Mouse (Mus musculus): ENCODE measurements around the gene Ehd1. TPM values are rescaled to one million over a fixed set of nuclear protein-coding genes. Genes with fewer than 3 reads are reported as not detected.
"Not testable (repeated sequence)": the region's sequence is repeated elsewhere in the genome, so short reads cannot be mapped to it uniquely, and the experiment has no call there.

Ehd1 gene
- polyA plus RNA-seq, 1 experiment, result 86.5 TPM

DNA sequence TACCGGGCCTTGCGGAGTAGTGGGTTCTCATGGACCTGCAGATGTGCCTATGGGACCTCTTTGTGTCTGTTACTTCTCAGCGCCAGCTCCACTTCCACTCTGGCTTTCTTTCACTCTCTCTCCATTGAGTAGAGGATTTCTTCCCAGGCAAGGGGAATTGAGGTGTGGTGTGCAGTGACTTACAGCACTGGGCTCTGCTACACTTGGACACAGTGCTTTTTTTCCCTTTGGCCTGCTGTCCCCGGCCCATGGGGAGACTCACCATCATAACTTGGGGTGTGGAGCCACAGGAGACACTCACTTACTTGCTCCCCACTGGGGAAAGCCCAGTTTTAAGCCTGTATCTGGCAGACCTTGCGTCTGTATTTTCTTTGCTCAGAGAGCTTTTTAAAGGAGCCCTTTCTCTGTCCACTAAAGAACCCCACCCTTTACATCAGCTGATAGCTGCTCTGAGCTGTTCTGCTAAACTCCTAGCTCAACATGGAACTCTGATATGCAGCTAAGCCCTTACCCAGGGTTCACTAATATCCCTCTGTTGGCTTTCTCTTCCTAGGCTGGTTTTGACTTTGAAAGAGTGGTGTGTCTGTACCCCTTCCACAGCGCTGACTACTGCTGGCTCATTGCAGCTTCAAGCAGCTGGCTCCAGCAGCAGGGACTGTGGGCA, 3.1 kb downstream of the Ehd1 start:
- DNase-seq (ENCODE audit: low spot score), result no peak

DNA sequence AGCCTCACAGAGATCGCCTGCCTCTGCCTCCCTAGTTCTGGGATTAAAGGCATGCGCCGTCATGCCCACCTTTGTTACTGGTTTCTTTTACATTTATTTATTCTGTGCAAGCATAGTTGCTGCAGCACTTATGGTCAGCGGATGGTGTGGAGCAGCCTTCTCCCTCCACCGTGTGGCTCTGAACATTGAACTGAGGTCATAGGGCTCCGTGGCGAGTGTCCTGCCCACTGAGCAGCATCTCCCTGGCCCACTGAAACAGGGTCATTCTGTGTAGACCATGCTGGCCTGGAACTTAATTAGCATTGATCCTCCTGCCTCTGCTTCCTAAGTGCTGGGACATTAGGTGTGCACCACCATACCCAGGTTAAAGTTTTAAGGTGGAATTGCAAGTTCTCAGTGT, 4.0 kb downstream of the Ehd1 start:
- DNase-seq (ENCODE audit: low spot score), result no peak

DNA sequence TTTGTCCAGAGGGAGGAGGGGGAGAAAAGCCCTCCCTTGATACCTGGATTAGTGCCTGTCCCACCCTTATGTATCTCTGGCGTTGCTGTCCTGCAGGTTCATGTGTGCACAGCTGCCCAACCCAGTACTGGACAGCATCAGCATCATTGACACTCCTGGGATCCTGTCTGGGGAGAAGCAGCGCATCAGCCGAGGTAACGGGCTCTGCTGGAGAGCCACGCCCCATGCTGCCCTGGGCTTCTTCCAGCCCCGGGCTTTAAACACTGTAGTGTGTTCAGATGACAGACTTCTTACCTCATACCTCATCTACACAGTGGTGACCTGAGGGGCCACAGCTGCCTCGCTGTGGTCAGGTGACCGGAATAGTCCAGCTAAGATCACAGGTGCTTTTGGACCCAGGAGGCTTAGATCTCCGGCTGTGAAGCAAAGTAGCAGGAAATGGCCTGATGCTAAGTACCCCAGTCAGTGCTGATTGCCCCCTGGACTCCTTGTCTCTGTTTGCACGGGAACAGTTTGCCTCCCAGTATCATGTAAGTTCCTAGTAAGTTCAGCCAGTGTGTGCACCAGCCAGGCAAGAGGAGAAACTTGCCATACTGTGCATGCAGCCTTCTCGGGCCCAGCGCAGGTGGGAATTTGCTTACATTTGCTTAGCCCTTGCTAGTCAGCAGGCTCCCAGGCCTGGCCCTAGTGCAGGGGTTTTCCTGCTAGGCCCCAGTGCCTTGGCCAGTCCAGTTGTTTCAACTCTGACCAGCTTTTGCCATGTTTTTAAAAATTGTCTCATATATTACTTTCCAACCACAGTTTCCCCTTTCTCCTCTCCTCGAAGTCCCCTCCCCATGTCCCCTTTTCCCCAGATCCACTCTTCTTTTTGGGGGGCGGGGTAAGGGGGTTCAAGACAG, 4.8 kb downstream of the Ehd1 start:
- DNase-seq (ENCODE audit: low spot score), result no peak

DNA sequence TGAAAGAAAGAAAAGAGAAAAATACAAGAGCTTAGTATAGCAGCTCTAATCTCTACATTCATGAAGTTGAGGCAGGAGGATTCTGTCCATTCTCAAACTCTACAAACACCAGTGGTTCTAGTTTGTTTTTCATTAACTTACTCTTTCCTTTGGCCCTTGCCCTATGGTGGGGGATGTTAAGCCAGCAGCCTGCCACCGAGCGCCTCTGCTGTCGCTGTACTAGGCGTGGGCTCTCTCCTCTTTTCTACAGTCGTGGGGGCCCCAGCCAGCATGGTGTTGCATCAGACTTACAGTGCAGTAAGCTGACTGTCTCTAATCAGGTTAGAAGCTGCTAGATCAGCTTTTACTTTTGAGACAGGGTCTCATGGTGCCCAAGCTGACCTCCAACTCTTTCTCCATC, 6.5 kb downstream of the Ehd1 start:
- no peak for DNase-seq (ENCODE audit: low spot score)

DNA sequence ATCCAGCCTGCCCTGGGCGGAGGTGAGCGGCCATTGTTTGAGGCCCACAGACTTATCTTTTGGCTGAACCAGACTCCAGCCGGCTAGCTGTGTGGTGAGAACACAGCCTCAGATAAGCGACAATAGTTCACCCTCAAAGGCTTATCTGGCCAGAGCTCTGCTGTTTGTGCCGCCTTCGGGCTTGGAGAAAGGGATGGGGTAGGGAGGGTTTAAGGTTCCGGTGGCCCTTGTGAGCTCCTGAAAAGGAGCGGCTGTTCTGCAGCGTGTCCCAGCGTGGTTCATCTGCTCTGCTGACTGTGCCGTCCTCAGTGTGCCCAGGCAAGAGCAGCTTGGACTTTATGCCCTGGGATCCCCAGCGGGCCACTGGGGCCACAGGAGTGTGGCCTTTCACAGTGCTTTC, 8.0 kb downstream of the Ehd1 start:
- DNase-seq (ENCODE audit: low spot score), result no peak

DNA sequence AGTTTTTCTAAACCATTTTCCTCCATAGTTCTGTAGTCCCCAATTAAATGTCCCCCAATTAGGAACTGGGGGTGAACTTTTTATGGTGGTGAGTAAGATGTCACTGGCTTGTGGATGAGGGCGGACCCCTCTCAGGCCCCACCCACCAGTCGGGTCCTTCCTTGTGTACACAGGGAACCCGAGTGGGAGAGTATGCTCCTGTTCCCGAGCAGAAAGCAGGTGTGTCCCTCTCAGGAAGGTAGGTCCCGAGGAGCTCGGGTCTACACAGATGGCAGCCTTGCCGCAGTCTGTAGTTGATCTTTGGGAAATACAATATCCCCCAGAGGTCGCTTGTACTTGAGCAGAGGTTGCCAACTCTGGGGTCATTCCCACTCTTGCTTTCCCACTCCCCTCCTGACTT, 8.7 kb downstream of the Ehd1 start:
- no peak for DNase-seq (ENCODE audit: low spot score)

DNA sequence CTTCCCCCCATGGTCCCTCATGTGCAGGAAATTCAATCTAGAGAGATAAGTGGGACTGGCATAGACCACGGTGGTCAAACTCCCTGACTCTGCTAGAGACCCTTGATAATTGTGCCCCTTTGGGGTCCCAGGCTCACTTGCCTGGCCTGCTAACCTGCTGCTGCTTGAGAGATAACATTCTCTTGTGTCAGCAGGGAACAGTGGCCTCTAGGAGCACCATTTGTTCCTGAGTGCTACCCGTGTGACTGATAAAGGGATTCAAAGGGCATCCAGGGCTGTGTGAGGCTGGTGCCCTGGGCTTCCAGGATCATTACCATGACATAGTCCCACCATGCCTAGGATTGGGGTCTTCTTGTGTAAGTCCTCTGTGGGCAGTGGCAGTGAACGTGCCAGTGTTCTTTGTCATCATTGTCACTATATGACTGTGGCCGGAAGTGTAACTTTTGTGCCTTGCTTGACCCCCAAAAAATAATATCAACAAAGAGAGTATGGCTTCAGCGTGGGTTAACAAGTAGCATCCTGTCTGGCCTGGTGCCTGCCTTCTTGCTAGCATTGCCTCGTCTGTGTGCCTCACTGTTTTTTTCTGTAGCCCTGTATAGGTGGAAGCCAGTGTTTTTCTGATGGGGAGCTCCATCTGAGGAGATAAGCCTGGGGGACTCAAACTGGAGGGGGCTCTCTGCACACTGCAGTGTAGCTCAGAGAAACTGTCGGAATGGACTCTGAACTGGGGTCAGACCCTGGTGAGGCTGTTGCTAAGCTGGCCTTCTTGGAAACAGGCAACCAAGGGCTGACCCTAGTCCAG, 9.3 kb downstream of the Ehd1 start:
- no peak for DNase-seq (ENCODE audit: low spot score)

DNA sequence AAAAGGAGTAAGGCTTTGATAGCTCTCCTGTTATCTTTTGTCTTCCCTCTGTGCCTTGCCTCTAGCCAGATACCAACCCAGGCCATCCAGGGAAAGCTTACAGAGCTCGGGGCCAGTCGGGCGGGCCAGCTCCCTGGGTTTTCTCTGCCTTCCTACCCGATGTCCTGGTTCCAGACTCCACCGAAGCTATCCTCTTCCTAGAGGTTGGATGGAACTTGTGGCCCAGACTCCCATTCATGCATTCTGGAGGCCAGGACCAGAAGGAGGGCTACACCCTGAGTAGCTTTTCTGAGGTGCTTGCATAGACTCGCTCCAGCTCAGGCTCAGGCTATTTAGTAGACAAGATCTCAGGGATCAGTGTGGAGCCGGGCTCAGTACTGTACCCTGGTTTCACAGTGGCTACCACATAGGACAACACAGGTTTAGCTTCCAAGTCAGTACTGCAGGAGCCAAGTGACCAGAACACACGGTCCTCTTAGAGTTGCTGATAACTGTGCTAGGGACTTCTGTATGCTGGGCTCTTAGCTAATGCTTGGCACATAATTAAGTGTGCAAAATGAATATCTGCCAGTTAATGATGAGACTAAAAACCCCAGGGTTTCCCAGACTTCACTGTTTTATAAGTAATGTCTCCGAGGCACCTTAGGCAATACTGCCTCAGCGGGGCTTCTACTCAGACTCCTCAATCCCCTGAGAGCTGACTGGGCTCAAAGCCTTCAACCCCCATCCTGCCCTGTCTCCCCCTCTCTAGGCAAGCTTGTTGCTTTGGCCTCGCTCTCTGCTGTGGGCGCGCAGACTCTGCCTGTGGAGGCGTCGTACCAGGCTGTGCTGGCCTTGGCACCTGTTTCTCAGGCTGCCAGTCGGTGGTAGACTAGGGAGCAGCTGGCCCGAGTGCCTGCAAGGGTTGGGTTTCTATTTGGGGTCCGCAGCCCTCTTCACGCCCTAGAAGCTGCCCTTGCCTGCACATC, 10.2 kb downstream of the Ehd1 start:
- DNase-seq (ENCODE audit: low spot score), result no peak

DNA sequence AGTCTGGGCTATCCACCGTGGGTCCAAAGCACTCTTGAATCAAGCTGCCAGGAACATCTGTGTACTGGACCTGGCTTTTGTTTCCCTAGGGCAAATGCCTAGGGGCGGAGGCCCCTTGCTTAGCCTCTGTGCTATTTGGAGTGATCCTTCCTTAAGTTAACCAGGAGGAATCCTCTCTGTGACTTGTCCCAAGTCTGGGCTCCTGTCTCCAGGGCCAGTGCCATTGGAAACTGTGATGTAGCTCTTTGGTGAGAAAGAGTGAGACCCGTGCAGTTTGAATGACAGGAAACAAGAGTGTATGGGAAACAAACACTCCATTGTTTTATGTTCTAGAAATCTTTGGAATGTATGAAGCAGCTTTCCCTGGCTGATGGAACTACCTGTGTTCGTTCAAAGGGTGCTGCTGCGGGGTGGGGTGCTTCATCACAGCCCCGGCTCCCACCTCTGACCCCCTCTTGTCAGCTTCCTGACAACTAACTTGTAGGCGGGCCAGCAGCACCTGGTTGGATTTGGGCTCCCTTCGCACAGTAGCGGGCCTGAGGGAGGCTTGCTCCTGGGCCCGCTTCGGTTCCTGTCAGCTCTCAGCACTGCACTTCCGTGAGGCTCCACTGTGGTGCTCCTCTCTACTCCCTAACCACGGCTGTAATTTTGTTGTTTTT, 11.8 kb downstream of the Ehd1 start:
- no peak for DNase-seq (ENCODE audit: low spot score)

DNA sequence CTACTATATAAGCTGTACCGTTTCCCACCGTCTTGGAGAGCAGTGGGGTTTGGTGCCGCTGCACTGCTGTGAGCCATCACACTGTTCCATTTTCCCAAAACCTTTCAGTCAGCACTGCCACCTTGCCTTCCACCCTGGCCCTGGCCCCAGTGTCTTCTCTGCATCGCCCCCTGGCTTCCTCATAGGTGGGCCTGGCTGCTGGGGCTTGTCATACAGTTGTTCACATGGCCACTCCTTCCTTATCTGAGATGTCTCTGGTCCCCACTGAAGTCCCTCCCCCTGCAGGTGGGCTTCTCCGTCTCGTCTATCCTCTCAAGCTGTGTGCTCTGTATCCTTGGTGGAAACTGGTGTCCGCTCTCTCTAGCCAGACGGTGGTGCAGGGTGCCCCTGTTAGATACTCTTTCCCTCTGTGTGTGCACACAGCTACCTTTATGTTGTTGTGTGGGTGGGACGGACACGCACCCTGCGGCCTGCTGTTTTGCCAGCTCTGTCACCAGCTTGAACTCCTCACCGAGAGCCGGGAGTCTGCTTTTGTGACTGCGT, 13.2 kb downstream of the Ehd1 start:
- DNase-seq (ENCODE audit: low spot score), result no peak

DNA sequence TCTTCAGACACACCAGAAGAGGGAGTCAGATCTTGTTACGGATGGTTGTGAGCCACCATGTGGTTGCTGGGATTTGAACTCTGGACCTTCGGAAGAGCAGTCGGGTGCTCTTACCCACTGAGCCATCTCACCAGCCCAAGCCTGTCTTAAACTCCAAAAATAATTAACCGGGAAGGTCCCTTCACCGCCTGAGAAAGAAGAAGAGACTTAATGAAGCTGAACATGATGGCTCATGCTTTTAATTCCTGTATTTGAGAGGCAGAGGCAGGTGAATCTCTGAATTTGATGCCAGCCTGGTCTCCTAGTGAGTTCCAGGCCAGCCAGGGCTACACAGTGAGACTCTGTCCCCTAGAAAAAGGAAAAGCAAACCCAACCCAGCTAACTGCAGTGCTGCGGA, 14.2 kb downstream of the Ehd1 start:
- not testable (repeated sequence) for DNase-seq (ENCODE audit: low spot score)

DNA sequence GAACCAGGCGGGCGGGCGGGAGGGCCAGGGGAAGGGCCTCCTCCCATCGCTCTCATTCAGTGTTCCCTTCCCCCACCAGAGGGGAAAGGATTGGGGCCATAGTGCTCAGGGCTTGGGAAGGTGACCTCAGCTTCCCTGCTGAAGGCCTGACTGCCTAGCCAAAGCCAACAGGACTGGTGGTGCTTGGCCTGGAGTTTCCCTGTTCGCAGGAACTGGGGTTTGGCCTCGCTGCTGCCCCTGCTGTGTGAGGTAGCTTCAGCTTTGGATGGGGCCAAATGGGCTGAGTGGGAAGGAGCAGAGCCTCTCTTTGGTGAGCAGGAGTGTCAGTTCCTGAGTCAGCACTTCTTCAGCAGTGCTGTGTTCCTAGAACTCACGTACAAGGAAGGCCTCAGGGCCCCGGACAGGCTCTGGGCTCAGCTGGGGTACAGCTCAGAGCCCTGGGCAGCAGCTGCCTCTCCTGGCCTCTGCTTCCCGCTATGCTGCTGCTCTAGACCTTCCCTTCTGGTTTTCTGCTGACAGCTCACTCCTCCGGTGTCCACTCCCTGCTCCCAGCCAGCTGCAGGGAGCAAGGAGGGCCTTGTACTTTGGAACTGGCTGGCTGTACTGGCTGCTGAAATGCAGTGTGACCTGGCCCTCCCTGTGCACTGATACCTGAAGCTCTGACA, 14.7 kb downstream of the Ehd1 start:
- DNase-seq (ENCODE audit: low spot score), result no peak

DNA sequence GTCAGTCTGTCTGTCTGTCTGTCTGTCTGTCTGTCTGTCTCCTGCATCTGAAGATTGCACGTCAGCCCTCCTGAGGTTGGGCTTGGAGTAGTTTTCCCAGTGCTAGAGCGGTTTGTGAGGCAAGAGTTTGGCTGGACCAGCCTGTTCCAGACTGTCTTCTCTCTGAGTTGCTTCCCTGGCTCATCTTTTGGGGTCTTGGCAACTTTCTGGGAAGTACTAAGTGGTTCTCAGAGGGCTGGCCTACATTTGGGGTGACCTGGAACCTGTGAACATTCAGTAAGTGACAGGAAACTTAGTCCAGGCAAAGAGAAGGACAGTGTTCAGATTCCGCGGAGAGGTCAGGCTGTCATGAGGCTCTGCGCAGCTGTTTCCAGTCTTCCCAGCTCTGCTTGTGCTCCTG, 15.7 kb downstream of the Ehd1 start:
- DNase-seq (ENCODE audit: low spot score), result no peak

DNA sequence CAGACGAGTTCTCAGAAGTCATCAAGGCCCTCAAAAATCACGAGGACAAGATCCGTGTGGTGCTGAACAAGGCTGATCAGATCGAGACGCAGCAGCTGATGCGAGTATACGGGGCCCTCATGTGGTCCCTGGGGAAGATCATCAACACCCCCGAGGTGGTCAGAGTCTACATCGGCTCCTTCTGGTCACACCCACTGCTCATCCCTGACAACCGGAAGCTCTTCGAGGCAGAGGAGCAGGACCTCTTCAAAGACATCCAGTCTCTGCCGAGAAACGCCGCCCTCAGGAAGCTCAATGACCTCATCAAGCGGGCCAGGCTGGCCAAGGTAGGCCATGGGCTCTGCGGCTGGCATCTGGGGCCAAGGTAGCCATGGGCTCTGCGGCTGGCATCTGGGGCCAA, 17.8 kb downstream of the Ehd1 start:
- DNase-seq (ENCODE audit: low spot score), result no peak

DNA sequence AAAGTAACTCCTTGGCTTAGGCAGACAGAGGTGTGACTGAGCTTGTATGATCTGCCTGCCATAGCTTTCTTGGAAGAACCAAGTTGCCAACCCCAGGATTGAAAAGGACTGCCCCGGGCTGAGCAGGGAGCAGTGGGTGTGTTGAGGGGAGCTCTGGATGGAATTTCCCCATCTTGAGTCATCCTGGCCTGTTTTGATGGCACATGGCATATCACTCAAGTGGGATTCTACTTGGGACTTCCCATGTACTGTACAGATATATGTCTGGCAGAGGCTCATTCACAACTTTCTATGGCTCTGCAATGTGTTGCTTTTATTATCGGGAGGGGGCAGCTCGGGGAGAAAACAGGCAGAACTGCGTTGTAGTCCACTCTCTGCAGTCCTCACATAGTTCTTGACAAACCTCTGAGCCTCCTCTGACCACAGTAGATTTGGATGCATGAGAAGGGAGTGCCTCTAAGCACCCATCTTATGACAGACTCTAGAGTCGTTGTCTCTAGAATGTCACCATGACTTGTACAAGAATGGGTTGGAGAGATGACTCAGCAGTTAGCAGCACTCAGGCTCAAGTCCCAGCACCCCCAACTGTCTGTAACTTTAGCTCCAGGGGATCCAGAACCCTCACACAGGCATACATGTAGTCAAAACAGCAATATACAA, 20.2 kb downstream of the Ehd1 start:
- DNase-seq (ENCODE audit: low spot score), result no peak

DNA sequence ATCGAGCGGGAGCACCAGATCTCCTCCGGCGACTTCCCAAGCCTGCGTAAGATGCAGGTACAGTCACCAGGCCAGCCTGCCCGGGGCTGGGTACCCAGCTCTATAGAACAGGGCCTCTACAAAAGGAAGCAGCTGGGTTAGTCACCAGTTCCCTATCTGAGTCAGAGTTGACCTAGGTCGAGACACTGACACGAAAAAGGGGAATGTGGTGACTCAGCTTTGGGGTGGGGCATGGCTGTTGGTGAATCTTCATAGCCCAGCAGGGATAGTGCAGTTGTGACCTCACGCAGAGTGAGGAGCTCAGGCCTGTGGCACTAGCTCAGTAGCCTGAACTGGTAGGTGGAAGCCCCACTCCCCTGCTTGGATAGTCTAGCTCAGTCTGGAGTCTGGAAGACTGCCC, 21.1 kb downstream of the Ehd1 start:
- no peak for DNase-seq (ENCODE audit: low spot score)

DNA sequence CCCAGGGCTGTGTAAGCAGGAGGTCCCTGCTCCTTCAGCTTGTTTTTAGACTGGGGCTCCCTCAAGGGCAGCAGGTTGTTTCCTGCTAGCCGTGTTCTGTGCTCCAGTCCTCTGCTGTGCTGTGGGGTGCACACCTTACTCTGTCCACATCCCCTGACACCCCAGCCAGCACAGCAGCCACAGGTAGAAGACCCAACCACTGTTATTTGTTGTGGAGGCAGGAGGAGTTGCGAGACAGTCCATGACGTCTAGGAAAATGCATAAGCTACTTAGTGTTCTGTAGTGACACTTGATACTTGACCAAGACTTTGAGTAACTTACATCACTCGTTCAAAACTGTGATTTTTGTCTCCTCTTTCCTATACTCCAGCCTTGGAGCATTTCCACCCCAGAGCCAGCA, 22.5 kb downstream of the Ehd1 start:
- no peak for DNase-seq (ENCODE audit: low spot score)

DNA sequence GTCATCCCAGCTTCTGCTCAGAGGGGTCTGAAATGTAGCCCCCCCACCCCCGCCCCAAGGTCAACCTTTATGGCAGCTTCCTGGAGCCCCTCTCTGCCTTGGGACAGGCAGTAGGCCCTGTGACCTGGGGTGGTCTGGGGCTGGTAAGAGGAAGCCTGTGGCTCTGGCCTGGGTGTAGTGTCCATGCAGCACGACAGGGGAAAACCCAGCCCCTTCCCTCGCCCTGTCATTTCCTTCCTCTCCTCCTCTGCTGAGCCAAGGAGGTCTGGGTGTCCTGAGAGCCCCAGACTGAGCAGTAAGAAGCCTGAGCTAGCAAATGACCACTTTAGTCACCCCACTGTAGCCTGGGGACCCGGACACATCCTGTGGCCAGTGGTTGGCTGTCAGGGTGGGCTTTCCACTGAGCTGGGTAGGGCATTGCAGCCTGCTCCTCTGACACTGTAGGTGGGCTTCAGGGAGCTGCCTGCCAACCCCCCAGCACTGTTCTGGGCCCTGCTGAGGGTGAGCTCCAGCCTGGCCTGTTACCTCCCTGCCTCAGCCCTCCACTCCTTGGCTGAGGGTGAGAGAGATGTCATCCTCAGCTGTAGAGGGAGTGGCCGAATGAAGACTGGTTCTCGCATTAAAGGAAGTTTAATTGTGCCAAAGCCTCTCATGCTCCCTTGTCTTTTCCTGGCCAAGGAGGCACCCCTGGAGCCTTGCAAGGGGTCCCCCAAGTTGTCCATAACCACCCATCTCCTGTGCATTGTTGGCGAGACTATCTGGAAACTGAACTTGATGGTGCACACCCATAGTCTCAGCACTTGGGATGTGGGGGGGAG, 23.1 kb downstream of the Ehd1 start:
- no peak for DNase-seq (ENCODE audit: low spot score)

DNA sequence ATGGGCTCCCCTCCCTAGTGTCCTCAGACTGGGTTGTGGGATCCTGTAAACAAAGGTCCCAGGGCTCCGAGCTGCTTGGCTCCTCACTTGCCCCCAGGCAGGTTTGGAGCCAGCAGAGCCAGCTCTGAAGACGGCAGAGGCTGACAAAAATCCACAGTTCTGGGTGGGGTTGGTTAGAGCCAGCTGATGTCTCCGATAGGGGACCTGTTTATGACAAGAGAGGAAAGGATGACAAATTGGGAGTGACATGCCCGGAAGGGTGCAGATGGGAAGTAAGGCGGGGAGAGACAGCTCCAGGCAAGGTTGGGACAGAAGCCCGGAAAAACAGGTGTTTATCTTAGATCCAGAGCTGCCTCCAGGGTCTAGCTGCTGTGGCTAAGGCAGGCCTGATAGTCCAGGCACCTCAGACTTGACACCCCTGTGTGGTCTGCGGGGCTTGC, 23.9 kb downstream of the Ehd1 start:
- DNase-seq (ENCODE audit: low spot score), result no peak
